Mouse (Mus musculus) cortical plate, adult 2 months (tissue): ENCODE data around the gene Fdxacb1. TPM values are rescaled to one million over a fixed set of nuclear protein-coding genes. Genes with fewer than 3 reads are reported as not detected.

Source experiments
- H3K27ac ChIP-seq: fragments of 200-500 bp; 2 replicates; pipeline ENCODE4 v1.5.1; 2012; ENCODE audit warnings: low read length, control low read depth, inconsistent platforms; ENCODE audit not compliant: insufficient read depth
- H3K4me1 ChIP-seq: fragments of 200-500 bp; 2 replicates; pipeline ENCODE4 v1.6.1; 2011; ENCODE audit warnings: low read length; ENCODE audit not compliant: control insufficient read depth, insufficient read depth
- H3K4me3 ChIP-seq: fragments of 200-500 bp; 2 replicates; pipeline ENCODE4 v1.5.1; 2011; ENCODE audit warnings: mild to moderate bottlenecking, low read length, control low read depth; ENCODE audit not compliant: insufficient read depth
- CTCF ChIP-seq: fragments of 200-500 bp; IDR thresholded peaks from 2 replicates; pipeline ENCODE4 v1.5.1; 2011; ENCODE audit warnings: mild to moderate bottlenecking, control low read depth, low read length; ENCODE audit not compliant: insufficient read depth; ENCODE audit errors: extremely low read depth
- POLR2A ChIP-seq: fragments of 200-500 bp; IDR thresholded peaks from 2 replicates; pipeline ENCODE4 v1.6.1; 2011; ENCODE audit warnings: mild to moderate bottlenecking, low read length, control low read depth; ENCODE audit not compliant: insufficient read depth; ENCODE audit errors: extremely low read depth
- polyA plus RNA-seq: library from polyadenylated mRNA; depleted of rRNA; stranded (reverse); fragments of >200 nt; gene quantifications from 2 replicates; pipeline ENCODE4 v1.2.3, GENCODE M21; 2012

Fdxacb1 gene
- polyA plus RNA-seq, 1 experiment = 7.9 TPM

- TF ChIP-seq POLR2A (no peak), CTCF (no peak)
- Histone ChIP-seq H3K4me1 (no peaks in the 10 kb centered on the region; the same call in 1 of the 2 replicates), H3K4me3 (peak overlapping the region; percentile 60), H3K27ac (no peak overlapping the region)
Observed at GRCm38 (mm10) chr9:50745806-50746205, 22.2 kb upstream of the Fdxacb1 start.

DNA sequence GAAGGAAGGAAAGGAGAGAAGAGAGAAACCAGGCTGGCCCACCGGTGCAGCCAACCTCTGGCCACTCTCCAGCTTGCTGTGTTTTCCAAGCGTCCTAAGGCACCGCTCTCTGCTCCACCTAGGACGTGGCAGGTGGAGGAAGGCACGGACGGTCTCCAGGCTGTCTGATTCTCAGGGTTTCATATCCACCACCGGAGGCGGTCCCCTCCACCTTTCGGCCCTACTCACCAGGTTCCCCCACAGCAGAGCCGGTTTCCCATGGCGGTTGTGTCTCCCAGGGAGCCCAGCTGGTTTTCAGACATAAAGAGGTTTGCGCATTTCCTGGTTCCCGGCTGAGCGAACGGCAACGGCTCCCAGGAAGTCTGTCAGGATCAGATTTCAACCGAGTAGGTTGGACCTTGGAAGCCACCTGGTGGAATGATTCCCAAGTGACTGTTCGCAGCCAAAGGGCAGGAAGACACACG lies 21.8 kb upstream of the Fdxacb1 start, which contains the start of gene 2310030G06Rik:
2310030G06Rik (minus strand) TSS at position 323 of the 464 bp plus-strand sequence.
- TF ChIP-seq POLR2A = no peak
- TF ChIP-seq CTCF = no peak
- Histone ChIP-seq H3K4me3 (peak within 1 kb of the TSS; percentile 60), H3K27ac (no peak within 1 kb of the TSS), H3K4me1 (no peaks in the 10 kb centered on the region; the same call in 1 of the 2 replicates)

DNA sequence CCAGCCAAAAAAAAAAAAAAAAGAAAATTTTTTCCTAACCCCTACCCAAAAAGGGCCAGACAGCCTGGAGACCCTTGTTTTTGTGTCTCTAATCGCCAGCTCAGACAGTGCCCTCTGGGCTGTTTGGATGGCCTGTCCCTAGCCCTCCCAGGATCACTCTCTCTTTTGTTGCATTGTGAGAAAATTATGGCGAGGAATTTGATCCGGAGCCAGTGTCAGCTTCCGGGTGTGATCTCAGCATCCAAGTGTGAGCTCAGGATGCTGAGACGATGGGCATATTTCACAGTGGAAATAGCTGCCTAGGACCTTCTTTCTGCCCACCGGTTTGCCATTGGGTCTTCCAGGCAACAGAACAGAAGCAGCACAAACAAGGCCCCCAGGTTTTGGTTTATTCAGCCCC lies 17.3 kb upstream of the Fdxacb1 start:
- TF ChIP-seq CTCF (no peak), POLR2A (no peak)
- Histone ChIP-seq H3K27ac (no peak overlapping the region), H3K4me3 (no peak overlapping the region), H3K4me1 (peaks cover 4% of the 10 kb centered on the region; the same call in 1 of the 2 replicates)

DNA sequence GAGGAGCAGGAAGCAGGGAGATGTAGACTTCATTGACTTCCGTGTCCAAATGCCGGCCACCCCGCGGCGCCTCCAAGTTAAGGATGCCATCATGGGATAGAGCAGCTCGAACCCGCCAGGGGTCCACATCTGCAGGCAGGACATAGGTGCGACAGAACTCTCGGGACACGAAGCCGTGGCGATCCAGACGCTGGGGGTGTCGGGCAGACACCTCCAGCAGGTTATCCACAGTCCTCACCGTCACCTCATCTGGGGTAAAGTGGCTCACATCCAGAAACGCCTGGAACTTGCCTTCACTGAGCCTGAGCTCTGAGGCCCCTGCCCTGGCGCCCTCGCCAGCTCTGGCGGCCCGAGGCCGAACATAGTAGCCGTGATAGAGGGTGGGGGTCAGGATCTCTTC lies 16.7 kb upstream of the Fdxacb1 start, which contains the start of gene Cryab:
Cryab (plus strand) TSS at position 3 of the 400 bp plus-strand sequence.
- no peak for TF ChIP-seq POLR2A
- TF ChIP-seq CTCF = no peak
- Histone ChIP-seq H3K4me1 (peaks cover 4% of the 10 kb centered on the region; the same call in 1 of the 2 replicates), H3K4me3 (no peak within 1 kb of the TSS), H3K27ac (0 out of 2 replicates have a peak within 1 kb of the TSS, but pooled peaks have one; percentile 36)

DNA sequence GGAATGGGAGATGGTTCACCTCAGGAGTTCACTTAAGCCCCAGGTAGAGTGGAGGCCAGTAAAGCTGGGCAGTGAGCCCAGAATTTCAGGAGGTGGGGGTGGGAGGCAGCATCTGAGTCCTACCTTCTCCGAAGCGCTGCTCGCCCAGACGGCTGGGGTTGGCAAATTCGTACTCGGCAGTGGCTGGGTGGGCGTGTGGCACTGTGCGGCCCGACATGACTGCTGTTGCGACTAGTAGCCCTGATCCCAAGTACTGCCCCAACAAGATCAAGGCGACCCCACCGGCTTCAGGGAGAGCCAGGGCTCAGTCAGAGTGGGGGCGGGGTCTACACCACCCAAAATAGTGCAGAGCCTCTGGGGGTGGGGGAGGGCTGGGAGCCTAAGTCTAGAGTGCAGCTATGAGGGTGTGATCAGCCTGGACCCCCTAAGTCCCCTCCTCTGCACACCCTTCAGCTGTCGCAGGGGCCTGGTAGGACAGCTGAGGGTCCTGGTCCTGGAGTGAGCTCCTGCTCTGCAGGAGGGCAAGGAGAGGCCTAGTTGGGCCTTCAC lies 15.9 kb upstream of the Fdxacb1 start, which contains the start of gene Hspb2:
Hspb2 (minus strand) TSS at position 301 of the 549 bp plus-strand sequence.
- peaks cover 4% of the 10 kb centered on the region; the same call in 1 of the 2 replicates for H3K4me1 ChIP-seq
- no peak for TF ChIP-seq CTCF
- TF ChIP-seq POLR2A = no peak
- H3K27ac ChIP-seq = peak within 1 kb of the TSS; percentile 89
- peak within 1 kb of the TSS; percentile 43 for H3K4me3 ChIP-seq

- H3K27ac ChIP-seq = peak overlapping the region; percentile 89
- H3K4me1 ChIP-seq = peaks cover 4% of the 10 kb centered on the region; the same call in 1 of the 2 replicates
- H3K4me3 ChIP-seq = peak overlapping the region; percentile 43
- TF ChIP-seq CTCF (no peak), POLR2A (peak; percentile 61)
Observed at GRCm38 (mm10) chr9:50752784-50753615, 15.0 kb upstream of the Fdxacb1 start.

GRCm38 (mm10) chr9:50753947-50754346 lies 14.1 kb upstream of the Fdxacb1 start:
- Histone ChIP-seq H3K4me1 (peaks cover 4% of the 10 kb centered on the region; the same call in 1 of the 2 replicates), H3K4me3 (peak overlapping the region; percentile 43), H3K27ac (peak overlapping the region; percentile 89)
- TF ChIP-seq CTCF (no peak), POLR2A (0 out of 2 replicates have a peak, but pooled peaks have one; percentile 34)

DNA sequence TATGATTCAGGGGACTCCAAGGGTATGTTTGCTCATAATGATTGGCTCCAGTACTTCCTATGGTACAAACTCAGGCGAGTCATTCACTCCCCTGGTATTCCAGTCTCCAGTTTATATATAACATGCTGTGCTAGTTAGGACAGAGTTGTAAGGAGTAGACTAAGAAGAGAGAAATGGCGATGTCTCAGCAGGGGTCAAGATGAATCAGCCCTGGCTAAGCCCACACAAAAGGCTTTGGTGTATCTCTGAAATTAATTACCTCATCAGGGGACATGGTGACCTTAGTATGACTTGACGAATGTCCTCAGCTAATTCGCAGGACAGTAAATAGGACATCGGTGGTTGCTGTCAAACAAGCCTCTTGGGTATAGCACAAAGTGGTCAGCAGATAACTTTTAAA lies 11.3 kb upstream of the Fdxacb1 start:
- Histone ChIP-seq H3K4me3 (no peak overlapping the region), H3K27ac (no peak overlapping the region), H3K4me1 (peaks cover 3% of the 10 kb centered on the region; the same call in 1 of the 2 replicates)
- TF ChIP-seq CTCF (no peak), POLR2A (no peak)

- Histone ChIP-seq H3K4me3 (no peak overlapping the region), H3K4me1 (no peaks in the 10 kb centered on the region), H3K27ac (no peak overlapping the region)
- TF ChIP-seq POLR2A = no peak
- TF ChIP-seq CTCF = no peak
Observed at GRCm38 (mm10) chr9:50761520-50762243, 6.4 kb upstream of the Fdxacb1 start.
